Mouse (Mus musculus): Measurements from ENCODE around the gene Slc25a38. TPM values are rescaled to one million over a fixed set of nuclear protein-coding genes. Genes with fewer than 3 reads are reported as not detected.

The Slc25a38 gene
- polyA plus RNA-seq, 1 experiment from 2014 or later: 138 TPM

DNA sequence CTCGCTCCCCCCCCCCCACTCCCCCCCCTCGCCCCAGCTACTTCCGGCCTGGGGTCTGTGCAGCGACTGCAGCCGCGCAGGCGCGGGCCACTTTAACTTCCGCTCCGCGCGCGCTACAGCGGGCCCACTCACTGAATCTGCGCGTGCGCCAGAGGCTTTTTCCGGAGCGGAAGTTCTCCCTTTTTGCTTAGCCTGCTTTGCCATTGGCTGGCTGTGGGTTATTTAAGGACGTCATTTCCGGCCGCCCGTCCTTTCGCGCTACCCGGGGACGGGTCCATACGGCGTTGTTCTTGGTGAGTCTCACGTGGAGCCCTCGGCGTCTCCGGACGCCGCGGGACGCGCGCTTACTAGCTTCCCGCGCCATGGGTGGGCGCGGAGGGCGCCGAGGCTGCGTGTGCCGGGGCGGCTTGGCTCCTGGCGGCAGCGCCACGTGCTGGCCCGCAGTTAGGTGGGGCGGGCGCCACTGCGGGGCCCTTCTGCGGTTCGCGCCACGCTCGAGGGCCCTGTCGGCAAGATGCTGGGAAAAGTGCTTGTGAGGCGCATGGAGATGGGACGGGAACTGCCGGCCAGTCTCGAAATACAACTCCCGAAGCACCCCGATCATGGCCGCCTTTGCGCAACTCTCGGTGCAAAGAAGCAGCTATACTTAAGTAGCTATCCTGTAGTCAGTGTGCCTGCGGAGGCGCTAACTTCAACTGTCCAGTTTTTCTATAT is 17.5 kb downstream of the Slc25a38 start, which contains the start of gene Rpsa:
Gene Rpsa (plus strand): TSS at position 152 of the 714 bp plus-strand sequence.
- H3K36me3 ChIP-seq (ENCODE audit: control insufficient read depth, insufficient read depth, low read length): peaks cover 44% of the 10 kb centered on the region

DNA sequence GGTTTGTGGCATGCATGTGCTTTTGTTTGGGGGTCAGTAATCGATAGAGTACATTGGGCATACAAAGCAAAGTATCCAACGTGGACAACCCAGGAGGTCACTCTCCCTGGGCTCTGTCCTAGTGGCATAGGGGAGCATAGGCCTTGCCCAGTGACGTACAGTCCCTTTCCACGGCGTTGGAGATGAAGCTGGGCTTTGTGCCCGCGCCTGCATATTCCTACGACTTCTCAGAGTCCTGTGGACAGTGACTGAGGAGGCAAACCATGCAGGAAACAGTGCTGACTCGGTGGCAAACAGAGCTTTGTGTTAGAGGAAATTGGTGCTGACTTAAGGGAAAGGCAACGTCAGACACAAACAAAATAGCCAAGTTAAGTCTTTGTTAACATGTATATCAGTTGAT is 19.1 kb downstream of the Slc25a38 start:
- no peaks in the 10 kb centered on the region for H3K9me3 ChIP-seq (ENCODE audit: control insufficient read depth, low read length)
- H3K4me3 ChIP-seq (ENCODE audit: low read depth, low read length): peak overlapping the region; percentile 91
- peaks cover 10% of the 10 kb centered on the region; the same call in 1 of the 2 replicates for H3K4me1 ChIP-seq (replicated peaks; ENCODE audit: control insufficient read depth, insufficient read depth, low read length)
- H3K9ac ChIP-seq (ENCODE audit: low read depth, low read length): peak overlapping the region; percentile 99
- H3K27me3 ChIP-seq (replicated peaks; ENCODE audit: control insufficient read depth, insufficient read depth, low read length): no peaks in the 10 kb centered on the region
- H3K4me2 ChIP-seq: peak overlapping the region; percentile 90
- ATAC-seq (replicated peaks; ENCODE audit: low FRiP score) (no peak), DNase-seq (ENCODE audit: low spot score) (no peak)
- peaks cover 34% of the 10 kb centered on the region for H3K36me3 ChIP-seq (ENCODE audit: control insufficient read depth, insufficient read depth, low read length)
- H3K27ac ChIP-seq (ENCODE audit: low read depth, low read length): peak overlapping the region; percentile 96
- WGBS: 42% methylated on average over 10 of the region's 10 CpGs

More for the DNA sequence above, 17.5 kb downstream of the Slc25a38 start, which contains the start of gene Rpsa:
- Histone ChIP-seq H3K4me3 (ENCODE audit: low read depth, low read length) (peak within 1 kb of the TSS; percentile 91), H3K27ac (ENCODE audit: low read depth, low read length) (peak within 1 kb of the TSS; percentile 96), H3K9ac (ENCODE audit: low read depth, low read length) (peak within 1 kb of the TSS; percentile 99), H3K4me2 (peak within 1 kb of the TSS; percentile 90), H3K4me1 (replicated peaks; ENCODE audit: control insufficient read depth, insufficient read depth, low read length) (peaks cover 10% of the 10 kb centered on the region; the same call in 1 of the 2 replicates), H3K9me3 (ENCODE audit: control insufficient read depth, low read length) (no peaks in the 10 kb centered on the region), H3K27me3 (replicated peaks; ENCODE audit: control insufficient read depth, insufficient read depth, low read length) (no peaks in the 10 kb centered on the region)
- DNase-seq (ENCODE audit: low spot score) (peak; percentile 91), ATAC-seq (replicated peaks; ENCODE audit: low FRiP score) (peak; percentile 93)
- WGBS: under 1% methylated on average over 71 of the region's 72 CpGs

DNA sequence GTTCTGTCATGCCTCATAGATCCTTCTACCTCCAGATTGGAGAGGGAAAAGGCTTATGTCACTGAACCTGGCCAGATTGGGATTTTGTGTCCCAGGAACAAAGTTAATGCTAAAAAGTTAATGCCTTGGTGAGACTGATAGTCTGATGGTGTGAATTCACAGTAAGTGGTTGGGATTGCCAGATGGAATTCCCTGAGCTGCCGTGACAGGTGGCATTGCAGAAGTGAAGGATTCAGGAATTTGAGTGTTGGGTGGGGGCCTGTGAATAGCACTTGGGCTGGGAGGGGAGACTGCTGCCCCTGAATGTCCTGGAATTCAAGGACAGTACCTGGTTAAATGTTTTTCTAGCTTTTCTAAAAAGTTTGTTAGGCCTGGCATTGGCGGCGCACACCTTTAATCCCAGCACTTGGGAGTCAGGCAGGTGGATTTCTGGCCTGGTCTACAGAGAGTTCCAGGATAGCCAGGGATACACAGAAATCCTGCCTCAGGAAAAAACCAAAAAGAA is 21.7 kb downstream of the Slc25a38 start:
- H3K36me3 ChIP-seq (ENCODE audit: control insufficient read depth, insufficient read depth, low read length): peaks cover 34% of the 10 kb centered on the region
- no peaks in the 10 kb centered on the region for H3K27me3 ChIP-seq (replicated peaks; ENCODE audit: control insufficient read depth, insufficient read depth, low read length)
- H3K27ac ChIP-seq (ENCODE audit: low read depth, low read length): peak overlapping the region; percentile 2
- H3K9me3 ChIP-seq (ENCODE audit: control insufficient read depth, low read length): no peaks in the 10 kb centered on the region
- peaks cover 9% of the 10 kb centered on the region; the same call in 1 of the 2 replicates for H3K4me1 ChIP-seq (replicated peaks; ENCODE audit: control insufficient read depth, insufficient read depth, low read length)
- 0 out of 2 replicates have a peak overlapping the region, but pooled peaks have one; percentile 4 for H3K4me2 ChIP-seq
- H3K9ac ChIP-seq (ENCODE audit: low read depth, low read length): no peak overlapping the region
- ATAC-seq (replicated peaks; ENCODE audit: low FRiP score): no peak
- H3K4me3 ChIP-seq (ENCODE audit: low read depth, low read length): no peak overlapping the region
- WGBS: 87% methylated on average over 3 of the region's 3 CpGs
- DNase-seq (ENCODE audit: low spot score): no peak

- H3K4me3 ChIP-seq (ENCODE audit: low read depth, low read length): no peak overlapping the region
- peaks cover 7% of the 10 kb centered on the region; the same call in 1 of the 2 replicates for H3K4me1 ChIP-seq (replicated peaks; ENCODE audit: control insufficient read depth, insufficient read depth, low read length)
- ATAC-seq (replicated peaks; ENCODE audit: low FRiP score): peak; percentile 50
- H3K27me3 ChIP-seq (replicated peaks; ENCODE audit: control insufficient read depth, insufficient read depth, low read length): no peaks in the 10 kb centered on the region
- H3K9me3 ChIP-seq (ENCODE audit: control insufficient read depth, low read length): no peaks in the 10 kb centered on the region
- 30% methylated on average over 8 of the region's 8 CpGs for WGBS
- H3K4me2 ChIP-seq: no peak overlapping the region
- peaks cover 34% of the 10 kb centered on the region for H3K36me3 ChIP-seq (ENCODE audit: control insufficient read depth, insufficient read depth, low read length)
- H3K27ac ChIP-seq (ENCODE audit: low read depth, low read length): peak overlapping the region; percentile 2; the same call in 1 of the 2 replicates
- DNase-seq (ENCODE audit: low spot score): peak; percentile 61
- no peak overlapping the region for H3K9ac ChIP-seq (ENCODE audit: low read depth, low read length)
These were observed 23.0 kb downstream of the Slc25a38 start for GRCm38 (mm10) chr9:120132980-120133754.

- DNase-seq (ENCODE audit: low spot score): no peak
- no peak overlapping the region for H3K9ac ChIP-seq (ENCODE audit: low read depth, low read length)
These were observed 23.7 kb downstream of the Slc25a38 start for GRCm38 (mm10) chr9:120133755-120134475.

DNA sequence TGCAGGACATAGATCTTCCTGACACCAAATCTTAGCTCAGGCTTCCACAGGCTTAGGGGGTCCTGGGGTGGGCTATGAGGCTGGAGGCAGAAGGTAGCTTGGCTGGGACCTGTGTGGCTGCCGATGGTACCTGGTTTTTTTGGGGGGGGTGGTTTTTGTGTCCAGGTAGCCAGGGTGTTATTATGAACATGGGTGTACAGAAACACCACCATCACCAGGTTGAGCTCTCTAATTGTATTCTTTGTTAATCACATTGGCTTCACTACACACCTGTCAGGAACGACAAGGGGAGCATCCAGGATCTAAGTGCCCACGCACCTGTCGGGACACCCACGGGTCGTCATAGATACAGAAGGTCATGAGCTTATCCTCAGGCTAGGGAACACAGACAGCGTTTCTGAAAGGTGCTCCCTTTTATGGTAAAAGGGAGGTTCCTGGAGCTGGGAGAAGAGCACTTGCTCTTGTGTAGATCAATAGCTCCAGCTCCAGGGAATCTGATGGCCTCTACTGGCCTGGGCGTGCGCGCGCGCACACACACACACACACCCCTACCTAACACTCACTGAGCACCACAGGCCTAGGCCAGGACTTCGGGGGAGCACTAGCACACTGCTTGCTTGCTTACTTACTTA is 24.5 kb downstream of the Slc25a38 start:
- Histone ChIP-seq H3K36me3 (ENCODE audit: control insufficient read depth, insufficient read depth, low read length) (peaks cover 23% of the 10 kb centered on the region), H3K9ac (ENCODE audit: low read depth, low read length) (no peak overlapping the region), H3K27me3 (replicated peaks; ENCODE audit: control insufficient read depth, insufficient read depth, low read length) (no peaks in the 10 kb centered on the region), H3K27ac (ENCODE audit: low read depth, low read length) (0 out of 2 replicates have a peak overlapping the region, but pooled peaks have one; percentile 21), H3K4me3 (ENCODE audit: low read depth, low read length) (no peak overlapping the region), H3K4me2 (no peak overlapping the region), H3K9me3 (ENCODE audit: control insufficient read depth, low read length) (no peaks in the 10 kb centered on the region), H3K4me1 (replicated peaks; ENCODE audit: control insufficient read depth, insufficient read depth, low read length) (0 out of 2 replicates have a peak, but pooled peaks cover 2% of the 10 kb centered on the region)
- 84% methylated on average over 13 of the region's 13 CpGs for WGBS
- DNase-seq (ENCODE audit: low spot score) (no peak), ATAC-seq (replicated peaks; ENCODE audit: low FRiP score) (no peak)

More at GRCm38 (mm10) chr9:120133755-120134475, 23.7 kb downstream of the Slc25a38 start:
- Histone ChIP-seq H3K36me3 (ENCODE audit: control insufficient read depth, insufficient read depth, low read length) (peaks cover 29% of the 10 kb centered on the region), H3K4me1 (replicated peaks; ENCODE audit: control insufficient read depth, insufficient read depth, low read length) (0 out of 2 replicates have a peak, but pooled peaks cover 5% of the 10 kb centered on the region), H3K4me2 (no peak overlapping the region), H3K27ac (ENCODE audit: low read depth, low read length) (peak overlapping the region; percentile 21; the same call in 1 of the 2 replicates), H3K4me3 (ENCODE audit: low read depth, low read length) (no peak overlapping the region), H3K9me3 (ENCODE audit: control insufficient read depth, low read length) (no peaks in the 10 kb centered on the region), H3K27me3 (replicated peaks; ENCODE audit: control insufficient read depth, insufficient read depth, low read length) (no peaks in the 10 kb centered on the region)
- peak; percentile 14; the same call in 1 of the 2 replicates for ATAC-seq (replicated peaks; ENCODE audit: low FRiP score)
- WGBS: 51% methylated on average over 6 of the region's 6 CpGs

- no peak overlapping the region for H3K4me3 ChIP-seq (ENCODE audit: low read depth, low read length)
- WGBS: 91% methylated on average over 11 of the region's 11 CpGs
These were observed 25.3 kb downstream of the Slc25a38 start for GRCm38 (mm10) chr9:120135454-120135853.

More at GRCm38 (mm10) chr9:120135454-120135853, 25.3 kb downstream of the Slc25a38 start:
- Histone ChIP-seq H3K4me2 (no peak overlapping the region), H3K27me3 (replicated peaks; ENCODE audit: control insufficient read depth, insufficient read depth, low read length) (no peaks in the 10 kb centered on the region), H3K36me3 (ENCODE audit: control insufficient read depth, insufficient read depth, low read length) (peaks cover 17% of the 10 kb centered on the region), H3K4me1 (replicated peaks; ENCODE audit: control insufficient read depth, insufficient read depth, low read length) (0 out of 2 replicates have a peak, but pooled peaks cover under 1% of the 10 kb centered on the region), H3K27ac (ENCODE audit: low read depth, low read length) (no peak overlapping the region), H3K9ac (ENCODE audit: low read depth, low read length) (no peak overlapping the region), H3K9me3 (ENCODE audit: control insufficient read depth, low read length) (no peaks in the 10 kb centered on the region)
- ATAC-seq (replicated peaks; ENCODE audit: low FRiP score) (no peak), DNase-seq (ENCODE audit: low spot score) (no peak)

All from liver, embryonic 11.5 days (tissue).